Mouse (Mus musculus) cerebellum, postnatal 14 days (tissue): Measurements from ENCODE around the gene Tlk2.
"Not testable (repeated sequence)": the region's sequence is repeated elsewhere in the genome, so short reads cannot be mapped to it uniquely, and the experiment has no call there.

Source experiments
- DNase-seq, 2 experiments: peaks; one replicate each; pipeline ENCODE4 v3.0.0; 2021; ENCODE audit warnings: mixed read lengths in 2 of 2

Tlk2 gene

DNA sequence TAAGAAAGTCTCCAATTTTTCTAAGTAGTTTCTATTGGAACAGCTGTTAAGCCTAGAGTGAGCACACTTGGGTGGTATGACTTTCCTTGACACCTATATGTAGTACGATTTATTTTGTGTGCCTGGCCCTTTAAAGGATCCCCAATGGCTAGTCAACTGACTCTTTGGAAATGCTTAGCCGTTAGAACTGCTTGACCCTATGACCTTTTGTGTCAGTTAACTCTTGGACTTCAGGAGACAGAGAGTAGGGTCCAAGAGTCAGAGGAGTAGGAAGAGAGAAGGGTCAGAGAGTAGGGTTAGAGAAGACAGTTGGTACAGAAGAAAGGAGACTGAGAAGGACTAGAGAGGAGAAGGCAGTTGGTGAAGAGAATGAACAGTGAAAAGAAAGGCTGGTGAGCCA, at the start of gene Tlk2:
Gene Tlk2 (plus strand): TSS at position 292 of the 400 bp plus-strand sequence.
- DNase-seq = no peak

DNA sequence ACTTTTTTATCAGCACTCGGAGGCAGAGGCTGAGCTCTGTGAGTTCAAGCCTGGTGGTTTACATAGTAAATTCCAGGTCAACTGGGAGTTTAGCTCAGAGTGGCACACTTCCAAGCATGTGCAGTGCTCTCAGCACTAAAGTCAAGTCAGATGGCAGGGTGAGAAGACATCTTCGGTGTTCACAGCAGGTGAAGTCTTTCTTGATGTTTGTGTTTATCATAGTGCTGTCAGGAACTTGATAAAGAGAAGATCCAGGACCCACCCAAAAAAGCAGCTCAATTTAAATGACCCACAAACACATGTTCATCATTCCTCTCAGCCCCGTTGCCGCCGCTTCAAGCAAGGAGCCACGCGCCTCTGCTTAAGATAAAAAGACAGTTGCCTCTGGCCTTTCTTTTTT, 42.9 kb upstream of the Tlk2 start:
- no peak for DNase-seq

DNA sequence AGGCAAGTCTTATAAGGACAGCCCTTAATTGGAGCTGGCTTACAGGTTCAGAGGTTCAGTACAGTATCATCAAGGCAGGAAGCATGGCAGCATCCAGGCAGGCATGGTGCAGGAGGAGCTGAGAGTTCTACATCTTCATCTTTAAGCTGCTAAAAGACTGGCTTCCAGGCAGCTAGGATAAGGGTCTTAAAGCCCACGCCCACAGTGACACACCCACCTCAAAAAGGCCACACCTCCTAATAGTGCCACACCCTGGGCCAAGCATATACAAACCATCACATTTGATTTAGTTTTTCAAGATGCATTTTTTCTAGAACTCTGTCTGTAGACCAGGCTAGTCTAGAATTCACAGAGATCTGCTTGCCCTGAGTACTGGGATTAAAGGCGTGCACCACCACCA, 41.4 kb upstream of the Tlk2 start:
- not testable (repeated sequence) for DNase-seq

DNA sequence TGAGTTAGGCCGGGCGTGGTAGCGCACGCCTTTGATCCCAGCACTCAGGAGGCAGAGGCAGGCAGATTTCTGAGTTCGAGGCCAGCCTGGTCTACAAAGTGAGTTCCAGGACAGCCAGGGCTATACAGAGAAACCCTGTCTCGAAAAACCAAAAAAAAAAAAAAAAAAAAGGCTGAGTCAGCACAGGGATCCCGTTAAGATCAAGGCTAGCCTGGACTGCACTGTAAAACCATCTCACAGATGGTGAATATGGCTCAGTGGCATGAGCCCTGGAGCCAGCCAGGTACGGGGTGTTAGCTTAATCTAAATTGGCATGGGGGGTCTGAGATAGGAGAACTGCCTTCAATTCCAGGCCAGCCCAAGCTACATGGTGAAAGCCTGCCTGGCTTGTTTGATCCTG, 38.1 kb upstream of the Tlk2 start:
- DNase-seq = not testable (repeated sequence)

DNA sequence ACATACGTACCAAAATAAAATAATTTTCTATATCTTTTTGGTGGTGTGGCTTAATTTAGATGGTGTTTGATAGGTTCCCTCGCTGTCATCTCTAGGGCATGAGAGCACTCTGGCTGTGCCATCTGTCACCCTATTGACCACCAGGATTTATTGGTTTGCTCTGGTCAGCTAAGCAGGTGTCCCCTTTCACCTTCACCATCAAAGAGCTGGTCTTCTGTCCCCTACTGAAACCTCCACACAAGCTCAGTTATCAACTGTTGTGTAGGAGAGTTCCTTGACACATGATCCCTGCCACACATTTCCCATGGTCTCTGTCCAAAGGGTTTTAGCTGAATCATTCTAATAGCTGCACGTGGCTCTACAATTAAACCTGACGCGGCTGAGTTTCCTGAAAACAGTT, 37.5 kb upstream of the Tlk2 start:
- no peak for DNase-seq

DNA sequence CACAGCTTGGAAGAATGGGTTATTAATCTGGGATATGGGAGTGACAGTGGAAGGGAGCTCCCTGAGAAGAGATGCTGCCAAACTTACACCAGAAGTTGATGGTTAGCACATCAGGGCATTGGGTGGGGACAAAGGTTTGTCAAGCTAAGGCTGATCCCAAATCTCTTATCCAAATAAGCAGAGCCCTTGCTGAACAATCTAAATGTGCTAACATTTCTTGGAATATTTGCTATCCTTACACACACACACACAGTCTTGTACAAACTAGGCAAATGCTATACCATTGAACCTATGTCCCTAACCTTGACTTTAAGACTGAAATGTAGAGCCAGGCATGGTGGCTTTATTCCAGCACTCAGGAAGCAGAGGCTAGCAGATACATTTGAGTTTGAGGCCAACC, 35.0 kb upstream of the Tlk2 start:
- no peak for DNase-seq

DNA sequence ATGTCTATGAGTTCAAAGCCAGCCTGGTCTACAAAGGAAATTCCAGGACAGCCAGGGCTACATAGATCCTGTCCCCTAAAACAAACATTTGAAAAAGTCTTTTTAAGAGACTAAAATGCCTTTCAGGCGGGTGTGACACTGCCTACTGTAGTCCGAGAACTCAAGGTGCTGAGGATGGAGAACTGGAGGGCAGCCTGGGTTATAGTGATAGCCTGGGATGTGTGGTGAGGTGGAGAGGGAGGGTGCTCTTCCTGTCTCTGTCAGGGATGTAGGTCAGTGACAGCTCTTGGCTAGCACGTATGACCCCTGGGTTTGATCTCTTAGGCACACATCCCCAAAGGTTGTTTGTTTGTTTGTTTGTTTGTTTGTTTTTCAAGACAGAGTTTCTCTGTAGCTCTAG, 34.5 kb upstream of the Tlk2 start:
- no peak for DNase-seq

DNA sequence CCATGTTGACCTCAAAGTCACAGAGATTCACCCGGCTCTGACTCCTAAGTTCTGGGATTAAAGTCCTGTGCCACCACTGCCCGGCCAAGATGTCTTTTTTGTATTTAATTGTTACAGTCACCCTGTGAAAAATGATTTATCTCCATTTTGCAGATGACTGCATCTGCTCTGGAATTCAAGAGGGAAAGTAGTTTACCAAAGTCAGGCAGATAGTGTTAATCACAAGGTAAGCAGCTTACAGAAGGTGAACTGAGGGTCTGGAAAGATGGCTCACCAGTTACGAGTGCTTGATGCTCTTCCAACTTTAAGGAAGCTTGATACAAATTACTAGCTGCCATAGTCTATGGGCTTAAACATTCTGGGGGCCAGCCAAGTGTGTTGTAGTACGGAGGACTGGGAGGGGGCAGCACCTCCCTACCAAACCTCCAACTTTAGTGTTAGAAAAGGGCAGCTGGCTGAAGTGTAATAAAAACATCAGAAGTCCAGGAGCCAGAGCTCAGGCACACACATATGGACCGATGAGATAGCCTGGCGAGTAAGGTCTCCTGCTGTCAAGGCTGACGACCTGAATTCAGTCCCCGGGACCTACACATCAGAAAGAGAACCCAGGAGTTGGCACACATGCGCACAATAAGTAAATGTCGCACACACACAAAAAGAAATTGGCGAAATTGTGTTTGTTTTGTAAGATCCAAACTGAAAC, 33.9 kb upstream of the Tlk2 start:
- no peak for DNase-seq

DNA sequence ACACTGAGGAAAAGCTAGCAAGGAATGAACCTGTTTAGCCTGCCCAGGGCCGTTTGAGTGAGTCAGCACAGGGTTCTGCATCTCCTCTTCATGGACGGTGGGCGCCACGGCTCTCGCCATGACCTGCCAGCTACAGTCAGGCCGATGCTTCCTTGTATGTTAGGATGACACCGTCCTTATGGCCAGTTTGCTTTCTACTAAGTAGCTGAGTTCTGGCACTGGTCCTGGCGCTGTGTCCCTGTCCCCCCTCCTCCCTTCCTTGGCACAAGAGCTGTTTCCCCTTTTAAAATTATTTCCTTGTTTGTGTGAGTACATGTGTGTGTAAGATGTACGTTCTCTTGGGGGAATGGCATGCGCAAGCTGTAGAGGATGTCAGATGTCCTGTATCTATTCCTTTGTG, 33.4 kb upstream of the Tlk2 start:
- DNase-seq = no peak

DNA sequence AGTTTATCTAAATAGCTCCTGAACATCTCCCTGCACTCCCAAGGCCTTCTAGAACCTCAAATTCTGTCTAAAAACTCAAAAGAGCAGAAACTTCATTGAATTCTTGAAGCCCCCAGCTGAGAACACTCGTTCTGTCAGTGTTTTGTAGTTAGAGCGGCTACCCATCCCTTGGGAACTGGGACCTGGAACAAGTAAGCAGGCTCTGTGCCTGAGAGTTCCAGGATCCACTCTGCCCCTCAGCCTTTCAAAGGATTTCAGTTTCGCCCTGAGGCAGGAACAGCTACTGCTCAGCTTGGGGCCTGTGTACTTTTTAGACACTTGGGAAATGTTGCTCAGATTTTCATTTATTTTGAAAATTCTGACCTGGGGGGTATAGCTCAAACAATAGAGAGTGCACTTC, 32.0 kb upstream of the Tlk2 start, which contains the start of gene Gm10842:
Gene Gm10842 (plus strand): TSS at position 301 of the 400 bp plus-strand sequence.
- DNase-seq = no peak

DNA sequence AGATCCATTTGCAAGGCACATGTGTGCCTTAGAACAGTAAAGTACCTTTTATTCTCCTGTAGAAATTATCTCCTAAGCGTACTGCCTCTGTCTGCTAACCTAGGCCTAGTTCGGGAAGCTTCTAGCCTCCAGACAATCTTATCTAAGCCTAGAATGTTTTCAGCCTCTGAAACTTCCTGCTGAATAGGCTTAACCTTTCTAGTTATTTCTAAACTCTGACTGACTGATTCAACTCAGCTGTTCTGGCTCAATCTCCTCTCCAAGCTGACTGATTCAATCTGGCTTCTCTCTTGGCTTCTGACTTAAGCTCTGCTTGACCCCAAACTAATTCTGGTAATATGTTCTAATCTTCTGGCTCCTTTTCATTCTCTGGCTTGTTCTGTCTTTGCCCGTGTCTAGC, 29.3 kb upstream of the Tlk2 start:
- no peak for DNase-seq

DNA sequence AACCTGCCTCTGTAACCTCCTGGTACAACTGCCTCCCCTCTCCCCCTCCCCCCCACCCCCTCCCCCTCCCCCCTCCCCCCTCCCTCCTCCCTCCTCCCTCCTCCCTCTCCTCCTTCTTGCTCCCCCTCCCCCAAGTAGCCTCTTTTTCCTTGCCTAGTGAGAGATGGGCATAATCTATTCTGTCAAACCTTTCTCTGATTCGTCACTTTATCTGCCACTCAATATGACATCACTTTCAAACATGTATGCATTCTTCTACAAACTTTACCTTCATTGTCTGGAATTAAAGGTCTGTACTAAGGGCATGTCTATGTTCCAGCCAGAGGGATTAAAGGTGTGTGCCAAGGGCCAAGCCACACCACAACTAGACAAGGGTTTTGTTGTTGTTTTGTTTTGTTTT, 28.8 kb upstream of the Tlk2 start:
- DNase-seq = no peak

DNA sequence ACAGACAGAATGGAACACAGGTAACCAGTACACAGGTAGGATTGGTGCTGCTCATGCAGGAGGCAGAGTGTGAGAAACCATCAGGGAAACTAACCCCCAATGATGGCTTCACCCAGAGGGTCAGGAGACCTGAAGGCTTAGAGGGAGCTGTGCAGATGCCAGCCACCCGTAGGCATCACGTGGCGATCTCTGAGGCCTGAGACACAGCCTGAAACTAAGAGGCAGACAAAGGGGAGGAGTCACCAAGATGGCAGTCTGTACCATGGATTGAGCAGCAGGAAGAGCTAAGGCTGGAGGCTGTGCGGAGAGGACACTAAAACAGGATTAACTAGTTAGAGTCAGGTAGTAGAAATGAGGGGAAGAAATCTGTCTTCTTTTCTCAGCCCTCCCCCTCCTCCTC, 27.9 kb upstream of the Tlk2 start:
- no peak for DNase-seq

DNA sequence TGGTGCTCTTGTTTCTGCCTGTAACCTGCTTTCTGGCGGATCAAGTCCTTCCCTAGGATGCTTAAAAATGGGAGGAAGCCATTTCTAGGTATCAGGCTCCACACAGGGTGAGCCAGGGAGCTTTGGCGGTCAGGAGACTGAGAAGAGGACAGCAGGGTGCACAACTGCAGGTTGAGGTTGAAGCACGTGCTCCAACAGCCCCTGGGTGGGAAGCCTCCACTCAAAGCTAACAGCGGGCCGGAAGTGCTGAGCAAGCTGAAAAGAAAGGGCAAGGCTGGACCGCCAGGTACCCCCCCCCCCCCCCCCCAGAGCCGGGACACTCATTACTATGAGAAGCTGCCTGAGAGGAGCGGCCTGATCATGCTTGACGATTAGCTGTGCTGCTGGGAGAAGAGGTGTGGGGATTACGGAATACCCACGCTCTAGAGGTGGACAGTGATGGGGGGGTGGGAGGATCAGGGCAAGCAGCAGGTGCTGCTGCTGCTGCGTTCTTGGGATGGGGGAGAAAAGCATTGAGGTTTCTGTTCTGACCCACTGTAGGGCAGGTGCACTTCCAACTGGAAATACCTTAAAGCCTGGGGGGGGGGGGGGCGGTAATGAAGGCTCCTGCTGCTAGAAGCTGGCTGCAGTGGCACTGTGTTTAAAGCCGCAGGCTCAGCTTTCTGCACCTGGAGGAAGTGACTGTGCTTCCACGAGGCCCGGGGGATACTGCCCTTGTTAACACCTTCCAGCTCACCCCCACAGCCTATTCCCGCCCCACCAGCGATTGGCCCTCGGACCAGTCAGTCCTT, 27.2 kb upstream of the Tlk2 start:
- no peak for DNase-seq

DNA sequence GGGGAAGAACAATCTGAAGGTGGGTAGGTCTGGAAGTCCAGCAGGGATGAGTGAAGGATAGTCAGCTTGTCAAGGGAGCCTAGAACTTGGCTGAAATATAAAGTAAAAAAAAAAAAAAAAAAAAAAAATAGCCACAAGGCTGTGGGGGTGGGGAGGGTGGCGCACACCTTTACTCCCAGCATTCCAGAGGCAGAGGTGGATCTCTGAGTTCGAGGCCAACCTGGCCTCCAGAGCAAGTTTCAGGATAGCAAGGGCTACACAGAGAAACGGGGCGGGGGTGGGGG, 26.6 kb upstream of the Tlk2 start:
- DNase-seq = no peak

DNA sequence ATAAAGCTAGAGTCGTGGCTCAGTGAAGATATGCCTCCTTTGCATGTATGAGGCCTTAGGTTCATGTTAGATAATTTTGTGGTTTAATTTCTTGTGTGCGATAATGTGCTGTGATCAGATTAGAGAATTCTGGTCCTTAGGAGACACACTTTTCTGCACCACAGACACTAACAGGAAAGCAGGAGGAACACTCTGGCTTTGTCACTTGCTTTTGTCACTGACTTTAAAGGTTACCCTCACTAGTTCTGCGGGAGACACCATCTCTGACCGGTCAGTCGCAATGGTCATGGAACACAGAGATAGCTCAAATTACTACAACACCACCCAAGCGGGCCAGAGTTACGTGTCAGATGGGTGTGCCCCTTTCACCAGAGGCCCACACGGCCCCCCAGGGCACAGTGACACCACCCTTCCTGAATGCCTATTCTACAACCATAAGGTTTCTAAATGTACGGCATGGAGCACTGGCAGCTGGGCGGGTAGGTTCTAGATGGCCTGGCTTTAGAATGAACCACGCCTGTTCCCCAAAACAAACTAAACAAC, 26.2 kb upstream of the Tlk2 start:
- no peak for DNase-seq

DNA sequence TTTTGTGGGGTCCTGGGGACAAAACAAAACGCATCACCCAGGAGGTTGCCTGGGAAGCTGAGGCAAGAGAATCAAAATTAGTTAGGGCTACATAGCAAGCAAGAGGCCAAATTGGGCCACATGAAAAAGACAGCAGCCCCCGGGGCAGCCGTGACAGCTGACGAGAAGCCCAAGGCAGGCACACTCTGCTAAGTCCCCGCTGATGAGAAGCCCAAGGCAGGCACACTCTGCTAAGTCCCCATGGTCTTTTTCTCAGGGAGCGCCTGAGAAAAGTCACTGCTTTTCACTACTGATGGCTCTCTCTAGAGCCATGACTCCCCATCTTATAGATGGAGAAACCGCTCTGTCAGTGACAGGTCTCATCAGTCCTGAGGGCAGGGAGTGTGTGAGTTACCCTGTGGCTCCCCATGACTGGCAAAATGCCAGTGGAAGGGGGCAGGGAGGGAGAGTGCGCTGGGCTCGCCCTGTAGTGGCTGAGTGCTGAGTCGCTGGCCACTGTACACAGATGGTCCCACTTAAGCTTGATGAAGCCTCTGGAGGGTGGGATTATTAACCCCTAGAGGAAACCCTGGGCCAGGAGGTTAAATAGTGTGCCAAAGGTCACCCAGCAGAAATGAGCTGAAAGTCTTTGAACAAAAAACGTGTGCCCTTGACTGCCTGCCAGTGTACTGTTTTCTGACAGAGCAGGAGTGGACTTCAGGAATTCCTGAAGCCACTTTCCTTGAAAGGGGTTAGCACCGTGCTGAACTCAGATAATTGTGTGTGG, 25.4 kb upstream of the Tlk2 start:
- DNase-seq = peak; percentile 30 to 56

DNA sequence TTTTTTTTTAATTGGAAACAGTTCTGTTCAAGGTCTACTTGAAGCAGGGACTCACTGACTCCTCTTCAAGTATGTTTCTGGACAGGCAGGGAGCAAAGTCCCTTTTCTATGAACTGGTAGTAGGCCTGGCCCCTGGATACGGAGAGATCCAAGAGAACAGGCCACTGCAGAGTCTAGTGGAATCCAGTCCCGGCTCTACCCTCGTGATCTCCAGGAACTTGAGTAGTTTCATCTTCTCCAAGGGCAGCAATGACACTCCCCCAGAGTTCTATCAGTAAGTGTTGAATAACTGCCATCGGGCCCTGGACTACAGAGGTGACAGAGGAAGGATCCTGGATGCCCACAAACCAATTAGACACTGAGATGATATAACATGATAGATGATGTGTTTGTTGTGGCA, 22.7 kb upstream of the Tlk2 start:
- no peak for DNase-seq

DNA sequence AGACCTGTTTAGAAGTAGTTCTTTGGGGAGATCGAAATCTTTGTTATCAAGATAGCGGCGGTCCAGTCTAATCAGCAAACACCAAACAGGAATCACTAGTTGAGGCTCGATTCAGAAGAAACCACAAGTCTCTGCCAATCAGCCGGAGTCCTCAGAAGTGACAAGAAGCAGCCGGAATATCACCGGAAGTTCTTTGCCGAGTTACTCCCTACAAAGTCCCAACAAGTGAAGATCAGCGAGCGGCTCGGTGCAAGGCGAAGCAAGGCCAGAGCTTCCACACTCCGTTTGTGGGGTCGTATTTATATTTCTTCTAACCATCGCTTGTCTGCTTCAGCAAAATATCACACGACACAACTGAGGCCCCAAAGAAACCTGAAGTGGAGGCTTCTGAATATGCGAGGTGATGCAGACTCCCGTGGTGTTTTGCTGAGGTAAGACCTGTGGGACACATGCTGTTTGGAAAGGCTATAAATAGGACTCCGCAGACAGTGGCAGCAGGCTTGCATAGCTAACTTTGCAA, 21.8 kb upstream of the Tlk2 start:
- DNase-seq = no peak

DNA sequence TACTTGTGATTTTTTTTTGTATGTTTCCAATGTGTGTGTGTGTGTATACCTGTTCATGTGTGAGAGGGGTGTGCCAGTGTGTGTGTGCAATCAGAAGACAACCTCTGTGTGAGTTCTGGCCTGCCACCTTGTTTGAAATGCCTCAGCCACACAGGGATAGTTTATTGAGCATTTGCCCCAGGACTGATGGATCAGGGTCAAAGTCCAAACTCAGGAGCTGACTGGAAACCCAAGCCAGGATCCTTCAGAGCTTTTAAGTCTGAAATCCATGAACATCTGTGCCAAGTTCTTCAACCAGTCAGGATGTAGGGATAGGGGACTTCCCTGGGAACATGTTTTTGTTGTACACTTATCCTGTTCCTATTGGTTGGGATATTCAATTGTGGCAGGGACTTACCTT, 20.6 kb upstream of the Tlk2 start:
- no peak for DNase-seq

DNA sequence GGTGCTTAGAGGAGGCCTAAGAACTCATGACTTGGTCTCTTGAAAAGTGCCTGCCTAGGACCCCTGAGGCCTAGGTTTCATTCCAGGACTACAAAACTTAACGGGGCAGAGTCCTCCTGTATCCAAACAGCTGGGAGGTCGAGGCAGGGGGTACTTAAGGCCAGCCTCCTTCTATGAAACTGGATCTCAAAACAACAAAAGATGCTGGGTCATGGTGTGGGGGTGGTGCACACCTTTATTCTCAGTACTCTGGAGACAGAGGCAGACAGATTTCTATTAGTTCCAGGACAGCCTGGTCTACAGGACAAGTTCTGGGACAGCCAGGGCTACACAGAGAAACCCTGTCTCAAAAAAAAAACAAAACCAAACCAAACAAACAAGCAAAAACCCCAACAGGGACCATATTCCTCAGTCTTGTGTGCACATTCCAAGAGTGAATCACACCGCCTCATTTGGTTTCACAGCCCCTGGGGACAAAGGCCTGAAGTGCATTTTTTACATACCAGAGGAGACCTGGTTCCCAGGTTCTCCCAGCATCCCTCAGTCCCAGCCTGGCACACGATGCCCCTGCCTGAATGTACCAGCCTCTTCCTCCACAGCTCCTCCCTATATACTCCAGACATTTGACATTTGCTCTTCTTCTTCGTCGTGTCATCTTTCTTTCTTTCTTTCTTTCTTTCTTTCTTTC, 18.8 kb upstream of the Tlk2 start:
- DNase-seq = no peak

DNA sequence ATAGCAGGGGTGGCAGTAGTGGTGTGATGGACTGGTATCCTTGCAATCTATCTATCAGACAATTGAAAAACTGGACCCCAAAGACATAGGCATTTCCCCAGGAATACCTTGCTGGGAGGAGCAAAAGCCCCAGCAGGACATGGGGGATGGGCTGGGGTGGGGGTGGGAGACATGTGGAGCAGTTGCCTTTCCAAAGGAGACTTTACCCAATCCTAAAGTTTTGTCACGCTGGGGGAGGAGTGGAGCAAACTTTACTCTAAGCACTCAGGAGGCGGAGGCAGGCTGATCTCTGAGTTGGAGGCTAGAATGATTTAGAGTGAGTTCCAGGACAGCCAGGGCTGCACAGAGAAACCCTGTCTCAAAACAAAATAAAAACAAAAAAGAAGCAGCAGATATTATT, 17.2 kb upstream of the Tlk2 start:
- DNase-seq = no peak
